Mouse (Mus musculus): Measurements from ENCODE around the gene Sult6b2. TPM values are rescaled to one million over a fixed set of nuclear protein-coding genes. Genes with fewer than 3 reads are reported as not detected.

The Sult6b2 gene
- polyA plus RNA-seq, 1 experiment from 2014 or later, result 0.11 TPM

DNA sequence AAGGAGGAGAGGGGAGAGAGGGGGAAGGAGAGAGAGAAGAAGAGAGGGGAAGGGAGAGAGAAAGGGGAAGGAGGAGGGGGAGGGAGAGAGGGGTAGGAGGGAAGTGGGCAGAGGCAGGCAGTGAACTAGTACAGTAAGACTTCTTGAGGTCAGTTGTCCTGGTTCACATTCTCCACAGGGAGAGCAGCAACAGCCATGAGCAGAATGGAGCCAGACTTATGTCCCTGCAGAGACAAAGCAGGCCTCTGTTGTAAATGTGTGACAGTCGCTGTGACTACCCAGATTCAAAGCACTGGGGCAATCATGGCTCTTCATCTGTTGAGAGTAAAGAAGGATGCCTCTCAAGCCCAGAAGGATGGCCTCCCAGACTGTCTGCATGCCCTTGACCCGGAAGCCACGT is 27.4 kb upstream of the Sult6b2 start:
- no peak overlapping the region for H3K27ac ChIP-seq
- H3K9me3 ChIP-seq, result no peaks in the 10 kb centered on the region
- no peaks in the 10 kb centered on the region for H3K27me3 ChIP-seq (replicated peaks)
- ATAC-seq (ENCODE audit: low FRiP score, low read depth), result no peak
- no peak overlapping the region for H3K4me3 ChIP-seq
- H3K9ac ChIP-seq, result no peak overlapping the region
- H3K4me2 ChIP-seq (replicated peaks), result no peak overlapping the region
- WGBS, result 76% methylated on average over 3 of the region's 3 CpGs
- H3K4me1 ChIP-seq, result peaks cover 11% of the 10 kb centered on the region
- H3K36me3 ChIP-seq, result peaks cover 9% of the 10 kb centered on the region

DNA sequence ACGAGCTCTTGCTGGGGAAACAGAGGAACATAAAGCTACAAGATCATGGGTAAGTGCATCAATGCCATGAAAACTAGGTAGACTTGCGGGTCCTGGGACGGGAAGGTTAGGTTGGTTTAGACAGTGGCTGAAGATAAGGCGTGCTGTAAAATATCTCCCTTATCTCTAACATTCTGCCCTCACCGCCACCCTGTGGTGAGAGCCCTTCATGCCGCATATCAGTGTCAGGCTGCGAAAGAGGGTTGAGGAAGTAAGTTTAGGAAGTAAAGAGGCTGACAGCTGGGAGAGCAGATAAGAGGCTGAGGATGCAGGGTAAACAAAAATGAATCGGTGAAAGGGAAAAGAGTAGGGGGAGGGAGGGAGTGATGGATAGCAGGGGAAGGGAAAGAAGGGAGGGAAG is 26.9 kb upstream of the Sult6b2 start:
- no peak for ATAC-seq (ENCODE audit: low FRiP score, low read depth)
- Histone ChIP-seq H3K27ac (no peak overlapping the region), H3K4me3 (no peak overlapping the region), H3K4me2 (replicated peaks) (no peak overlapping the region), H3K9ac (no peak overlapping the region), H3K27me3 (replicated peaks) (no peaks in the 10 kb centered on the region), H3K9me3 (no peaks in the 10 kb centered on the region), H3K36me3 (peaks cover 9% of the 10 kb centered on the region), H3K4me1 (peaks cover 11% of the 10 kb centered on the region)
- 65% methylated on average over 8 of the region's 8 CpGs for WGBS

DNA sequence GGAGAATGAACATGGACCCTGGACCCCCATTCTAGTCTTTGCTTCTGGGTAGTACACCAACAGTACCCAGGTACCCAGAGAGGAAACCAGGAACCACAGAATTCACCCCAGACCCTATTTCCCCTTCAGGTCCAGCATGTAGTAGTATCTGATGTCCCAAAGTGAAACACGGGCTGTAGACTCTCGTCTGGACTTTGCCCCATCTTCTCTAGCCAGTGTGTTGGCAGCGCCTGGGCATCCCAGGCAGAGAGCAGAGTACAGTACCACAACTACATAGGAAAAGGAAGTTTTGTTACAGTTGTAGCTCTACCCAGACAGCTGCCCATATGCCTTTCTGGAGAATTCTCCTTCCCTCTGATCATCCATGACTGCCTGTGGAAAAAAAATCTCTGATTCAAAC is 25.9 kb upstream of the Sult6b2 start:
- Histone ChIP-seq H3K4me3 (no peak overlapping the region), H3K27me3 (replicated peaks) (no peaks in the 10 kb centered on the region), H3K27ac (no peak overlapping the region), H3K9ac (no peak overlapping the region), H3K4me1 (peaks cover 5% of the 10 kb centered on the region; the same call in 1 of the 2 replicates), H3K4me2 (replicated peaks) (no peak overlapping the region), H3K9me3 (no peaks in the 10 kb centered on the region), H3K36me3 (peaks cover 9% of the 10 kb centered on the region)
- ATAC-seq (ENCODE audit: low FRiP score, low read depth), result no peak
- WGBS, result 96% methylated on average over 3 of the region's 3 CpGs

DNA sequence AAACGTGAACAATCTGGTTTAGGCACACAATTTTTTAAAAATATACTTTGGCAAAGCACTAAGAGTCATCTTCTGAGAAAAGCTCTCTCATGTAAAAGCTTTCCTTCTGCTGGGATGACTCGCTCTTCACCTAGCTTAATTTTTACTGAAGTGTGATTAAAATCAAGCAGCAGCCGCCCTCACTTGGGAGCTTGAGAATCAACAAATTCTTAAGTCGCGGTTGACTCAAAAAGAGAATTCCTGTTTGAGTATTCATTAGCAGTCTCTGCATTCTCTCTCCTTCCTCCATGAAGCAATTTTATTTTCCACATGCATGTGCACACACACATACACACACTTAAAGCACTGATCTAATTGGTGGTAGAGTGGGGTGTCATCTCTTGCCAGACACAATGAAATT is 21.1 kb upstream of the Sult6b2 start:
- no peak overlapping the region for H3K9ac ChIP-seq
- no peaks in the 10 kb centered on the region for H3K4me1 ChIP-seq
- ATAC-seq (ENCODE audit: low FRiP score, low read depth), result no peak
- H3K36me3 ChIP-seq, result peaks cover 9% of the 10 kb centered on the region
- H3K27me3 ChIP-seq (replicated peaks), result no peaks in the 10 kb centered on the region
- H3K4me2 ChIP-seq (replicated peaks), result no peak overlapping the region
- 91% methylated on average over 5 of the region's 5 CpGs for WGBS
- no peak overlapping the region for H3K4me3 ChIP-seq
- no peak overlapping the region for H3K27ac ChIP-seq
- H3K9me3 ChIP-seq, result no peaks in the 10 kb centered on the region

DNA sequence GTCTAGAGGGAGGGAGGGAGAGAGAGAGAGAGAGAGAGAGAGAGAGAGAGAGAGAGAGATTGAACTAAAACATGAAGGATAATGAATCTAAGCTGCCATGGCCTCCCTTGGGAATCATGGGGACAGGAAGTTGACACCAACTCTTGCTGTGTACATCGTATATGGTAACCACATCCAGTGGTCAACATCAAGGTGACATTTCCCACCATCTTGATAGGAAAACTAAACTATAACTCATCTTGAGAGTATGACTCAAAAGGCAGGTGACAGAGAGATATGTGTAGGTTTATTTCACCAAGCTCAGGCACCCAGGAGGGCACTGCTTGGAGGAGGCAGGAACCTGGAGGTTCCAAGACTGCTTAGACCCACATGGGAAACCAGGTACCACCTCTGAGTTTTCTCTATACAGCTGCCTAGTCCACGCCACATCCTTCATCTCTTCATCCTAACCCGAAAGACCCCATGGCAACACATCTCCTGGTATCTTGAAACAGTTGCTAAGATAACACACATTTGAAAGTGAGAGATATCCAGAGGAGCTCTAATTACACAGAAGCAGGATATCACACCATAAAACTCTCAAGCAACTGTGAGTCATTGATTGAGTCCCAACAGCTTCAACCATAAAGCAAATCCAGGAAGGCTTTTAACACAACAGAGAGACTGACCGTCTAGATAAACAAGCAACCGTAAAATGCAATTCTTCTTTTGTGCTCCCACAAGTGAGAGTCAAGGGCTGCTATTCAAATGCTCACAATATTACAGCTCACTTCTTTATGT is 18.9 kb upstream of the Sult6b2 start:
- H3K27ac ChIP-seq, result no peak overlapping the region
- WGBS, result 50% methylated on average over 5 of the region's 5 CpGs
- H3K4me1 ChIP-seq, result no peaks in the 10 kb centered on the region
- no peak overlapping the region for H3K9ac ChIP-seq
- peaks cover 5% of the 10 kb centered on the region; the same call in 1 of the 2 replicates for H3K36me3 ChIP-seq
- H3K27me3 ChIP-seq (replicated peaks), result no peaks in the 10 kb centered on the region
- no peak for ATAC-seq (ENCODE audit: low FRiP score, low read depth)
- no peak overlapping the region for H3K4me3 ChIP-seq
- H3K4me2 ChIP-seq (replicated peaks), result no peak overlapping the region
- H3K9me3 ChIP-seq, result no peaks in the 10 kb centered on the region

DNA sequence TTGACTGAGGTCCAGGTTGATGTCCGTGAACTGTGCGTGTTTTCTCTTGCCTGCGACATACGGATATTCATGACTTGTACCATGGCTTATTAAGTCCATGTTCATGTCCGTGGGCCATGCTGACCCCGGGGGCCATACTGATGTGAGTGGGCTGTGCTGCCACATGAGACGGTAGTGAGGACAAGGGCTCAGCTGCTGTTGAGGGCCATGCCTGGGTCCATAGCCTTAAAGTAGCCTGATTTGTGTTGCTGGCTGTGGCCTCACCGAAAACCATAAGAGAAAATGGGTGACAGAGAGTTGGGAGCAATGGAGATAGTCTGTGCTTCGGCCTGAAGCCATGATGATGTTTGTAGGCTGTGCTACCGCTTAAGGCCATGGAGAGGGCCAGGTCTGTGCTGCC is 14.0 kb upstream of the Sult6b2 start:
- Histone ChIP-seq H3K4me3 (no peak overlapping the region), H3K27me3 (replicated peaks) (no peaks in the 10 kb centered on the region), H3K27ac (no peak overlapping the region), H3K36me3 (no peaks in the 10 kb centered on the region), H3K9ac (no peak overlapping the region), H3K4me2 (replicated peaks) (no peak overlapping the region), H3K4me1 (no peaks in the 10 kb centered on the region), H3K9me3 (no peaks in the 10 kb centered on the region)
- 96% methylated on average over 10 of the region's 10 CpGs for WGBS
- ATAC-seq (ENCODE audit: low FRiP score, low read depth), result no peak

DNA sequence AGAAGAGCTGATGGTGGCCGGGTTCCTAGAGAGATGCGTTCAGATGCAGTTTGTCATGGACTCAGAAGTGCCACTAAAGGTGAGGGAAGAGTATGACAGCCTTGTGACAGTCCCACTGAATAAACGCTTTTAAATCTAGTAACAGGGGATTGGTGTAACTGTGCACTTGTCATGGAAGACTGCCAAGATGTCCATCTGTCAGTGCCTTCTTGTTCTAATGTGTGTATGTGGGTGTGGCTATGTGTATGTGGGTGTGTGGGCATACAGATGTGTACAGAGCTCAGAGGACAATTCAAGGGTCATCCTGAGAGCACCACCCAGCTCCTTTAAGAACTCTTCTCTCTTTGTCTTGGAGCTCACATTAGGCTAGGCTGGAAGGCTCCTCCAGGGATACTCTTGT is 11.2 kb upstream of the Sult6b2 start:
- Histone ChIP-seq H3K27me3 (replicated peaks) (no peaks in the 10 kb centered on the region), H3K9me3 (no peaks in the 10 kb centered on the region), H3K27ac (no peak overlapping the region), H3K36me3 (no peaks in the 10 kb centered on the region), H3K4me3 (no peak overlapping the region), H3K4me1 (no peaks in the 10 kb centered on the region), H3K9ac (no peak overlapping the region), H3K4me2 (replicated peaks) (no peak overlapping the region)
- WGBS, result 82% methylated on average over 3 of the region's 3 CpGs
- no peak for ATAC-seq (ENCODE audit: low FRiP score, low read depth)

DNA sequence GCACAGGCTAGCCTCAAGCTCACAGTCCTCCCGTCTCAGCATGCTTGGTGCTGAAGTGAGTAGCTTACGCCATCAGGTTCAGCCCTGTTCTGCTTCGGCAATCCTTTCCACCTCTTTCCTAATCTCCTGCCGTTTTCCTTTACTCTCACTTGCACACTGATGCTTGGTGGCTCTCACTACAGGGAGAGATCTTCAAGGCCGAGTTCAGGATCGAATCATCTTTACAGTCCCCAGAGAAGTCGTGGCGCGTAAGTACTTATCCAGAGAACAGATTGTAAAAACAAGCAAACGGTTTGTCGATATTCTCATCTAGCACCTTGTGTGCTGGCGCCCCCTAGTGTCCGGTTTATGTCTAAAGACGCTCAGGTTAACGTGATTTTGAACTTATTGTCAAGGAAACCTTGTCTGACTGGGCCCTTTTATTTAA is 10.2 kb upstream of the Sult6b2 start:
- H3K36me3 ChIP-seq, result no peaks in the 10 kb centered on the region
- H3K4me2 ChIP-seq (replicated peaks), result peak overlapping the region; percentile 60
- peak overlapping the region; percentile 23; the same call in 1 of the 2 replicates for H3K4me3 ChIP-seq
- ATAC-seq (ENCODE audit: low FRiP score, low read depth), result peak; percentile 42
- no peaks in the 10 kb centered on the region for H3K27me3 ChIP-seq (replicated peaks)
- no peaks in the 10 kb centered on the region for H3K9me3 ChIP-seq
- no peaks in the 10 kb centered on the region for H3K4me1 ChIP-seq
- WGBS, result 5% methylated on average over 15 of the region's 15 CpGs
- H3K27ac ChIP-seq, result no peak overlapping the region
- H3K9ac ChIP-seq, result no peak overlapping the region

DNA sequence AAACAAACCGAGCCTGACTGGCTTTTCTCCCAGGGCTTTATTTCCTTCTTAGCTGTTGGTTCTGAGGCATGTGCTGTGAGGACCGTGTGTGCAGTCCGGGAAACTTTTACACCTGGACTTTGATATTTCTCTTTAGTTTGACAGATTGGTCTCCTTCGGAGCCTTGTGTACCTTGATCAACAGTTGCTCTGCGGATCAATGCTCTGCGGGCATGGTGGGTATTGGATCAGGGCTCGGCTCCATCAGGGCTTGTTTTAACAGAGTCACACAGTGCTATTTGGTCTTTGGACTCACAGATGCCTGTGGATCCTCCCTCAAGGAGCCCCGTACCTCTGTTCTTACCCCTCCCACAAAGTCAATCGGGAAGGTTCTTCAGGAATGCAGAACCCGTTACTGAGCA is 9.7 kb upstream of the Sult6b2 start:
- no peak for ATAC-seq (ENCODE audit: low FRiP score, low read depth)
- Histone ChIP-seq H3K4me1 (no peaks in the 10 kb centered on the region), H3K27me3 (replicated peaks) (no peaks in the 10 kb centered on the region), H3K4me2 (replicated peaks) (peak overlapping the region; percentile 60), H3K9ac (no peak overlapping the region), H3K9me3 (no peaks in the 10 kb centered on the region), H3K36me3 (no peaks in the 10 kb centered on the region), H3K4me3 (no peak overlapping the region), H3K27ac (no peak overlapping the region)
- 66% methylated on average over 10 of the region's 10 CpGs for WGBS

DNA sequence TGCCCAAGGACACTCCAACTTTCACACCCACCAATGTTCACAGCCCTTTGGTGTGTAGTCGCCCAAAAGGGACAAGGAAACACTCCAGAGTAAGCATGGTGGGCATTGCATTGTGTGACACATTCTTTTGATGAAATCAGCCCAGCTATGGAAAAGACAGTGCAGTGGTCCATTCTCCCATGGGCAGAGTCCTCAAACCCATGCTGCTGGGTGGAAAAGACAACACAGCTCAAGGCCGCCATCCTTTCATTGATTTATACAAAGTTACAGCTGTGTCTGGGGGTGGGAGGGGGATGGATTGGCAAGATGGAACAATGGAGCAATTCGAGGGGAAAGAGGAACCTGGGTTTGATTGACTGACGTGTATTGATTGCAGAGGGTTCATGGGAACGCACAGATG is 8.7 kb upstream of the Sult6b2 start:
- Histone ChIP-seq H3K9ac (no peak overlapping the region), H3K4me3 (no peak overlapping the region), H3K27ac (no peak overlapping the region), H3K4me1 (no peaks in the 10 kb centered on the region), H3K36me3 (no peaks in the 10 kb centered on the region), H3K4me2 (replicated peaks) (no peak overlapping the region), H3K9me3 (no peaks in the 10 kb centered on the region), H3K27me3 (replicated peaks) (no peaks in the 10 kb centered on the region)
- 66% methylated on average over 5 of the region's 5 CpGs for WGBS
- no peak for ATAC-seq (ENCODE audit: low FRiP score, low read depth)

DNA sequence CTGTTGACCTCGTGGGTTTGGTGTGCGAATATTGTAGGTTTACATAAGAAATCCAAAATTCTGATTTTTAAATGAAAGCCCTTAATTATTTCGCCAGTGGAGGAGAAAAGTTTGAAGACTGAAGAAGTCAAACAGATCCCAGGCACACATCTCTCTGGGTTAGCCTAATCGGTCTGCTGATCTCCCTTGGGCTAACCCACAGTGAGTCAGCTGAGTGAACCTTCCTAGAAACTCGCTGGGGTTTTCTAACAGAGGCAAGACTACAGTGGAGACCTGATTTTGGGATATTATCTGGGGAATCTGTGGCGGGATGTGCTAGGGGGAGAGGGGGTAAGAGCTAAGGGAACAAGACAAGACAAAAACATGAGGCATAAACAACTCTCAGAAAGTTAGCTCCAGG is 5.9 kb upstream of the Sult6b2 start:
- no peak for ATAC-seq (ENCODE audit: low FRiP score, low read depth)
- WGBS, result 72% methylated on average over 6 of the region's 6 CpGs
- Histone ChIP-seq H3K4me1 (no peaks in the 10 kb centered on the region), H3K4me2 (replicated peaks) (no peak overlapping the region), H3K36me3 (no peaks in the 10 kb centered on the region), H3K4me3 (no peak overlapping the region), H3K27me3 (replicated peaks) (no peaks in the 10 kb centered on the region), H3K9ac (no peak overlapping the region), H3K9me3 (no peaks in the 10 kb centered on the region), H3K27ac (no peak overlapping the region)

DNA sequence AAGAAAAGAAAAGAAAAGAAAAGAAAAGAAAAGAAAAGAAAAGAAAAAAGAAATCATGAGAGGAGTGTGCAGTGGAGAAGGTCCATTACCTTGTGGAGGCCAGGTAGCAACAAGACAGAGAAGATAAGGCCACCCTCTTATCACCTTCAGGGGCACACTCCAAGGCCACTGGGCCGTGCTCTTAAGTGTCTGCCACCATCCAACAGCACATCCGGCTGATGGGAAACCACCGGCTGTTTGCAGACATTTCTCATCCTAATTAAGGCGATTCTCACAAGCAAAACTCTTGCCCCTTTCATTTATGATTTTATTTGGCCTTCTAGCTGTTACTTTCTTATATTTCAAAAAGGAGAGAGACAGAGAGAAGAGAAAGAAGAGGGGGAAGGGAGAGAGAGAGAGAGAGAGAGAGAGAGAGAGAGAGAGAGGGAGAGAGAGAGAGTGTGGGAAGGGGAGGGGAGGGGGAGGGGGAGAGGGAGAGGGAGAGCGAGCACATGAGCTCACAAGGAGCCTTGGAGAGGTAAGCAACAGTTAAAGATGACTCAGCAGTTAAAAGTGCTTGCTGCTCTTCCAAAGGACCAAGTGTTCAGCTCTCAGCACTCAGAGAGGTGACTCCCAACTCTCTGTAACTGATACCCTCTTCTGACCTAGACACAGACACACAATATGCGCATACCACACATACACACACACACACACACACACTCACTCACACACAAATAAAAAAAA is 5.2 kb upstream of the Sult6b2 start:
- WGBS, result 53% methylated on average over 6 of the region's 6 CpGs
- Histone ChIP-seq H3K9me3 (no peaks in the 10 kb centered on the region), H3K36me3 (no peaks in the 10 kb centered on the region), H3K27me3 (replicated peaks) (no peaks in the 10 kb centered on the region), H3K4me2 (replicated peaks) (no peak overlapping the region), H3K27ac (no peak overlapping the region), H3K4me1 (no peaks in the 10 kb centered on the region), H3K9ac (no peak overlapping the region), H3K4me3 (no peak overlapping the region)
- no peak for ATAC-seq (ENCODE audit: low FRiP score, low read depth)

DNA sequence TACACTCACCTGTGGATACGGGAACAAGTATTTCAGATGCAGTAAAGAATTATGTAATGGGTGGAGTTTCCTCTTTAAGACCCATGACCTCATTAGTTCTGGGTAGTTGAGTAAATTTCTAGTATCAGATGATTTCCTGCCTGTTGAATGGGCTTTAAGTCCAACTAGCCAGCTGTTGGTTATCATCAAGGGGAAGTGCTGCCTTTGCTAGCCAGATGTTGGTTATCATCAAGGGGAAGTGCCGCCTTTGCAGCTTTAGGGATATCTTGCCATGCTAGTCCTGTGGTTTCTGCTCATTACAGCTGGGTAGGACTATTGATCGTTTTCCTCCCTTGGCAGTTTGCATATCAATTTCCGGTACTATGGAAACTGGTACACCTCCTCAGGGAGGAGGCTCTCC is 2.0 kb upstream of the Sult6b2 start:
- Histone ChIP-seq H3K9ac (no peak overlapping the region), H3K36me3 (no peaks in the 10 kb centered on the region), H3K9me3 (no peaks in the 10 kb centered on the region), H3K4me3 (no peak overlapping the region), H3K27ac (no peak overlapping the region), H3K4me2 (replicated peaks) (no peak overlapping the region), H3K4me1 (0 out of 2 replicates have a peak, but pooled peaks cover 4% of the 10 kb centered on the region), H3K27me3 (replicated peaks) (no peaks in the 10 kb centered on the region)
- ATAC-seq (ENCODE audit: low FRiP score, low read depth), result no peak
- WGBS, result 91% methylated on average over 4 of the region's 4 CpGs

All from neural tube, embryonic 12.5 days (tissue).